Mouse (Mus musculus) limb, embryonic 14.5 days (tissue): ENCODE measurements around the gene Grid1. TPM values are rescaled to one million over a fixed set of nuclear protein-coding genes. Genes with fewer than 3 reads are reported as not detected.

Experiments
- ATAC-seq: fragments of 200-750 bp; cut with Nextera tagmentation; 2 replicates; pipeline ENCODE4 v1.8.0; 2017; ENCODE audit warnings: low read depth, moderate number of reproducible peaks, moderate TSS enrichment; ENCODE audit not compliant: low FRiP score
- DNase-seq: peaks from one replicate; pipeline ENCODE4 v3.0.0-alpha.2; 2015; ENCODE audit warnings: low spot score
- H3K27ac ChIP-seq: fragments of 300-500 bp; sonication (generic); replicated peaks from 2 replicates; pipeline ENCODE4 v1.5.1; 2014; ENCODE audit warnings: low read depth, mild to moderate bottlenecking, low read length, moderate library complexity, mixed read lengths
- H3K27me3 ChIP-seq: fragments of 300-500 bp; sonication (generic); 2 replicates; pipeline ENCODE4 v1.6.1; 2014; ENCODE audit warnings: low read length, mixed read lengths; ENCODE audit not compliant: control insufficient read depth, insufficient read depth
- H3K36me3 ChIP-seq: fragments of 300-500 bp; sonication (generic); 2 replicates; pipeline ENCODE4 v1.6.1; 2014; ENCODE audit warnings: mild to moderate bottlenecking, low read length, moderate library complexity, mixed read lengths; ENCODE audit not compliant: control insufficient read depth, insufficient read depth
- H3K4me1 ChIP-seq: fragments of 300-500 bp; sonication (generic); 2 replicates; pipeline ENCODE4 v1.6.1; 2014; ENCODE audit warnings: antibody characterized with exemption, low read length, mixed read lengths; ENCODE audit not compliant: control insufficient read depth, insufficient read depth
- H3K4me2 ChIP-seq: fragments of 300-500 bp; sonication (generic); replicated peaks from 2 replicates; pipeline ENCODE4 v1.6.1; 2014; ENCODE audit warnings: low read depth, mild to moderate bottlenecking, low read length, moderate library complexity; ENCODE audit not compliant: severe bottlenecking
- H3K4me3 ChIP-seq: fragments of 300-500 bp; sonication (generic); replicated peaks from 2 replicates; pipeline ENCODE4 v1.5.1; 2014; ENCODE audit warnings: low read length
- H3K9ac ChIP-seq: fragments of 300-500 bp; sonication (generic); 2 replicates; pipeline ENCODE4 v1.6.1; 2014; ENCODE audit warnings: mild to moderate bottlenecking, low read depth, low read length, moderate library complexity; ENCODE audit not compliant: severe bottlenecking
- H3K9me3 ChIP-seq: fragments of 300-500 bp; sonication (generic); 2 replicates; pipeline ENCODE4 v1.6.1; 2016; ENCODE audit warnings: low read length; ENCODE audit not compliant: control insufficient read depth
- POLR2A ChIP-seq: fragments of 200-500 bp; IDR thresholded peaks from 2 replicates; pipeline ENCODE4 v1.8.0; 2012; ENCODE audit warnings: inconsistent platforms, mild to moderate bottlenecking, moderate library complexity, borderline replicate concordance; ENCODE audit not compliant: insufficient read depth, insufficient read length; ENCODE audit errors: extremely low read depth
- WGBS: fragments of 180-500 bp; shearing (Covaris S2); extraction: QIAGEN DNeasy Blood & Tissue Kit; methylation state at CpG from one replicate; pipeline ENCODE4 v1.1.7; 2014; 5-methylcytosine and 5-hydroxymethylcytosine counted together
- polyA plus RNA-seq, 2 experiments: library from polyadenylated mRNA; depleted of rRNA in 1 of 2; stranded (reverse) in 1 of 2; unstranded in 1 of 2; fragments of >200 nt; fragmentation: Nextera tagmentation in 1 of 2; extraction: Ambion mirVana in 1 of 2; gene quantifications; 2 replicates each; pipeline versions ENCODE4 v1.2.1 to v1.2.3; 2012 to 2014

Grid1 gene
- polyA plus RNA-seq, 2 experiments: 0.87 to 2.0 TPM

DNA sequence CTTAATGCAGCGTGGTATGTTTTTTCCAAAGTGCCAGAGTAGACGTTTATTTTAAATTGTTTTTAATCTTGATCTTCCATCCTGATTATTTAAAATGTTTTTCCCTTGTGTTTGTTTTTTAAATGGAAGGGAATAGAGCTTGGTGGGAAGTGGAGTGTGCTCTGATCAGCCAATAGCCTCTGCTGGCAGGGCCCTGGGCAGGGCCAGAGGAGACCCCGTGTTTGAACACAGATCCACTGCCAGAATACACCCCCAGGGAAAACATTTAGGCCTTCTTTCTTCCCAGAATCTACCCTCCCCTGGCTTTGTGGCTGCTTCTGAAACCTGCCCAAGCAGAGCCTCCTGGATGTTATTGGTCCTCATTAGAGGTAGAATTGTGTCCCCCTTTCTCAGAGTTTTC lies 188.8 kb downstream of the Grid1 start:
- WGBS: 59% methylated on average over 3 of the region's 3 CpGs
- no peak overlapping the region for H3K27ac ChIP-seq
- H3K4me2 ChIP-seq: no peak overlapping the region
- no peak for TF ChIP-seq POLR2A
- ATAC-seq (no peak), DNase-seq (no peak)
- H3K9me3 ChIP-seq: no peaks in the 10 kb centered on the region
- no peak overlapping the region for H3K9ac ChIP-seq
- H3K36me3 ChIP-seq: no peaks in the 10 kb centered on the region
- H3K4me1 ChIP-seq: no peaks in the 10 kb centered on the region
- H3K27me3 ChIP-seq: no peaks in the 10 kb centered on the region
- no peak overlapping the region for H3K4me3 ChIP-seq

DNA sequence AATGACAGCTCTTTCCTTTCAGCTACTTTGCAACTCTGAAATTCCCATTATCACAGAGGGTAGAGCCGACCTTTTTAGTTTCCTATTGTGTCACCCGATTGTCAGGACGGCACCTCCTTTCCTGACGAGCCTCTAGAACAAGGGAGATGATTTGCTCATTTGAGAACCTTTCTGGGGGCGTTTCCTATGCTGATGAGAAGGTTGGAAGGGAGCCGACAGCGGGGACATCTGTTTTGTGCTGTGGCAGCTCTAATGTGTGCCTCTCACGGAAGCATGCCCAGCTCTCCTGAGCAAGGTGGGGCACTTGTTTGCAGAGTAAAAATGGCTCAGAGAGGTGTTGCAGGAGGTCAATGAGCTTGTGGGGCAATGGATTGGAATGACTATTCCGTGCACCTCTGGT lies 189.2 kb downstream of the Grid1 start:
- Histone ChIP-seq H3K9ac (no peak overlapping the region), H3K4me2 (no peak overlapping the region), H3K4me1 (no peaks in the 10 kb centered on the region), H3K36me3 (no peaks in the 10 kb centered on the region), H3K27ac (no peak overlapping the region), H3K4me3 (no peak overlapping the region), H3K9me3 (no peaks in the 10 kb centered on the region), H3K27me3 (no peaks in the 10 kb centered on the region)
- no peak for DNase-seq
- WGBS: 20% methylated on average over 9 of the region's 9 CpGs
- ATAC-seq: no peak
- no peak for TF ChIP-seq POLR2A

DNA sequence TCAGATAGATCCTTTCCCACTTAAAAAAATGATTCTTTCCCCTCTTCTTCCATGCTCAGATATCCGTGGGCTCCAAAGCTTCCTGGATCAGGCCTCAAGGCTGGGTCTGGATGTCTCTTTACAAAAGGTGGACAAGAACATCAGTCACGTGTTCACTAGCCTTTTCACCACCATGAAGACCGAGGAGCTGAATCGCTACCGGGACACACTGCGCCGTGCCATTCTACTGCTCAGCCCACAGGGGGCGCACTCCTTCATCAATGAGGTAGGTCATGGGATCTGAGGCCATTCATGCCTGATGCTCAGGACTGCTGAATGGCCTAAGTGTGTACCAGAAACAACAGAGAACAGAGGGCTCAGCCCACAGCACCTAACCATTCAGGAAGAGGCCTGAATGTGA lies 206.8 kb downstream of the Grid1 start:
- DNase-seq (no peak), ATAC-seq (no peak)
- WGBS: 92% methylated on average over 8 of the region's 8 CpGs
- H3K4me2 ChIP-seq: no peak overlapping the region
- no peak overlapping the region for H3K27ac ChIP-seq
- no peaks in the 10 kb centered on the region for H3K27me3 ChIP-seq
- H3K36me3 ChIP-seq: no peaks in the 10 kb centered on the region
- H3K4me1 ChIP-seq: no peaks in the 10 kb centered on the region
- H3K4me3 ChIP-seq: no peak overlapping the region
- TF ChIP-seq POLR2A: no peak
- H3K9ac ChIP-seq: no peak overlapping the region
- no peaks in the 10 kb centered on the region for H3K9me3 ChIP-seq

DNA sequence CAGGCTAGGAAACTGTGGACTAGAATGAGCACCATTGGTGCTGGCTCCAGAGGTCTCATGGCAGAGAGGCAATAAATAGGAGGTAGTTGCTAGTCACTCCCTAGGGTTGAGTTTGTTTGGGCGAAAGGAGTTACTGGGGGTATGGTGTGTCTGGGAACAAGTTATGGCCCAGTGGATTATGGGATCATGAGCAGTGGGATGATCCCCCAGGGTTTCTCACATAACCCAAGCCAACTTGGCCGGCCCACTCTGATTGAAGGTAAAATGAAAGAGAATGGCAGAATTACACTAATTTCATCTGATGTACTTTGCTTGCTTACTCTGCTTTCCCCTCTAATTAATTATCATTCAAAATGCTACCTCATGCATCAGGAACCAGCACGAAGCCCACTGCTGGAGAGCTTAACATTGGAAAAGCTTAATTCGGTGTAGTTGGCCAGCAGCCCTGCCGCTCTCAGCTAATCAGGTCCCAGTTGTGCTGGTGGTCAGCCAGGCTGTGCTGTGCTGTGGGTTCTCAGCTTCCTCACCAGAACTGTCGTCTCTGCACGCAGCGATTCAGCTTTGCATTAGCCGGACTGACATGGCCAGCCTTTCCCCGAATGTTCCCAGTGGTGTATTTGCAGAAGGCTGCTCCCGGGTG lies 207.7 kb downstream of the Grid1 start:
- no peak overlapping the region for H3K4me2 ChIP-seq
- TF ChIP-seq POLR2A: no peak
- no peak overlapping the region for H3K9ac ChIP-seq
- 50% methylated on average over 11 of the region's 11 CpGs for WGBS
- no peaks in the 10 kb centered on the region for H3K27me3 ChIP-seq
- H3K4me3 ChIP-seq: no peak overlapping the region
- H3K27ac ChIP-seq: no peak overlapping the region
- ATAC-seq: no peak
- DNase-seq: no peak
- no peaks in the 10 kb centered on the region for H3K36me3 ChIP-seq
- no peaks in the 10 kb centered on the region for H3K4me1 ChIP-seq
- no peaks in the 10 kb centered on the region for H3K9me3 ChIP-seq

DNA sequence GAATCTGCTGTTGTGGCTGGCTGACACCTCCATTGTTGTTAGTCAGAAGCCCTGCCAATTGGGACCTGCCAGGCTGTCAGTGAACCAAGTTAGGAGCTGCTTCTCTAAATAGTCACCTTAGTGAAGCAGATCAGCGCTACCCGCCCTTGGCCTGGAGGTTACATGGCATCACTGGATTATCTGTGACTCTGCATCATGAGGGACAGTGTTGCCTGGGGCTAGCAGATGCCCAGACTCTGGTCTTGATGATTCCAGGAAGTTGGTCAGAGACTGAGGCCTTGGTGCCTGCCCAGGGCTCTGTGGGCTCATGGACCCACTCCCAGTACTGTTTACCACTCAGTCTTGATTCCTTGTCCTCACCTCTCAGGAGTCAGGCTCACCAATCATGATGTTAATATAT lies 209.7 kb downstream of the Grid1 start:
- ATAC-seq: no peak
- no peak for TF ChIP-seq POLR2A
- Histone ChIP-seq H3K4me3 (no peak overlapping the region), H3K4me1 (no peaks in the 10 kb centered on the region), H3K27me3 (no peaks in the 10 kb centered on the region), H3K9me3 (no peaks in the 10 kb centered on the region), H3K36me3 (no peaks in the 10 kb centered on the region), H3K27ac (no peak overlapping the region), H3K9ac (no peak overlapping the region), H3K4me2 (no peak overlapping the region)
- 96% methylated on average over 2 of the region's 2 CpGs for WGBS
- DNase-seq: no peak

DNA sequence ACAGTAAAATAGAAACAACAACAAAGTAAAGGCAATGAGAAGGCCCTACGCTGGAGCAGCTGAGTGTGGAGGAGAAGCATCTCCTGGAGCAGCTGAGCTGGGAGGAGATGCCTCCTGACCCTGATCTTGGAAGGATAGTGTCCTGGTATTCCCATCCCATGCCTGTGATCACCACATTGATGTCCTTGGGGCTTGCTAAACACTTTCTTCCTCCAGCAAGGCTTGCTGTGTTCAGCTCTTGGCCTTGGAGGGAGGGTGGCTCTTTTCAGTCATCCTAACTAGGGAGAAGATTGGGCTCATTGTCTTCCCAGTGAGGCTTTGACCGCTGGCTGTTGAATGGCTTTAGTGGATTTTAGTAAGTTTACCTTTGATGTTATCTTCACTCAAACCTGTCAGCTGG lies 210.4 kb downstream of the Grid1 start:
- DNase-seq: no peak
- Histone ChIP-seq H3K27ac (no peak overlapping the region), H3K9ac (no peak overlapping the region), H3K36me3 (no peaks in the 10 kb centered on the region), H3K4me1 (no peaks in the 10 kb centered on the region), H3K27me3 (no peaks in the 10 kb centered on the region), H3K4me2 (no peak overlapping the region), H3K9me3 (no peaks in the 10 kb centered on the region), H3K4me3 (no peak overlapping the region)
- 65% methylated on average over 2 of the region's 2 CpGs for WGBS
- no peak for TF ChIP-seq POLR2A
- ATAC-seq: no peak
